Mouse (Mus musculus): Measurements from ENCODE around the gene Cemip2. TPM values are rescaled to one million over a fixed set of nuclear protein-coding genes. Genes with fewer than 3 reads are reported as not detected.

Gene Cemip2
- total RNA-seq, 2 experiments from 2014 or later = 17.2 TPM

GRCm38 (mm10) chr19:21894792-21895191, 116.7 kb downstream of the Cemip2 start:
- intact Hi-C loops (cut with DNase I) = no loop called here
- DNase-seq (ENCODE audit: extremely low spot score in 1 of 2, low spot score in 2 of 2) = no peak

- intact Hi-C loops (cut with DNase I) = no loop called here
- DNase-seq (ENCODE audit: extremely low spot score in 1 of 2, low spot score in 2 of 2) = no peak
These were observed 117.4 kb downstream of the Cemip2 start for GRCm38 (mm10) chr19:21895540-21895939.

DNA sequence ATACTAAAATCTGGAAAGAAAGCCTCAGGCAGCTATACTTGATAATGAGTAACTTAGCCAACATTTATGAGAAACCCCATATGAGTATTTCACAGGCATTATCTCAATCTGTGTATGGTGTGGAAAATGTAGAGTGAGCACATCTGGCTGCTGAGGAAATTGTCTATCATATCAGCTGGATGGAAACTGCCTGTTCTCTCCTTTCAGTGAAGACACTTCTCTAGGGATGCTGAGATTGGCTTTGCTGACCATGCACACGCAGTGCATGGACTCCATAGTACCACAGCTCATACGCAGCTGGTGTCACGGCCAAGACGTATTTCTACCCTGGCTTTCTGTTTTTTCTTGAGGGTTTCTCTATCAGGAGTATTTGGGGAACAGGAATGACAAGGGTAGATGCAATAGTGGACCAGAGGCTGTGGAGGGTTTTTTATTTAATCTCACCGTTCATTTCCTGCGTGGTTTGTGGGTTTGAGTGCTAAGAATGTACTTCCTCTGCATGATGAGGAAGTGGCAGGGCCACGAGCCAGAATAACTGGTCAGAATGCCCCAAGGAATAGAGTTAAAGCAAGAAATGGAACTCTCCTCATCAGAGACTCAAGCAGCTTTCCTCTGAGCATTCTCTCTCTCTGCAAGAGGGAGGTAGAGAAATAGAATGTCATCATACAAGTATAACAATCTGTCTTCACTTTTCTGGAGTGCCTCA, 119.1 kb downstream of the Cemip2 start:
- DNase-seq (ENCODE audit: extremely low spot score in 1 of 2, low spot score in 2 of 2) = no peak
- intact Hi-C loops (cut with DNase I) = no loop called here

- intact Hi-C loops (cut with DNase I) = no loop called here
- no peak for DNase-seq (ENCODE audit: extremely low spot score in 1 of 2, low spot score in 2 of 2)
These were observed 120.1 kb downstream of the Cemip2 start for GRCm38 (mm10) chr19:21898015-21898939.

Other genes with a start within 250 kb of the Cemip2 start
- gene 1110059E24Rik, start 125.4 kb upstream of the Cemip2 start, total RNA-seq (2021) = 10 to 100 TPM; 24.6 to 25.0 TPM
- gene Abhd17b, start 125.2 kb upstream of the Cemip2 start, total RNA-seq (2021) = 10 to 100 TPM; 54.8 to 62.1 TPM

Data from left cerebral cortex, postnatal 10 days (tissue).